Mouse (Mus musculus) yolk sac, embryonic 10.5 days (tissue): ENCODE measurements at regions not wholly inside any gene's neighbourhood (a gene's known extent, or its start where the extent isn't known, plus 50 kb on each side); places are given as distances from the start of the nearest gene placed in this dataset.

ENCODE experiments used
- DNase-seq: peaks from one replicate; pipeline ENCODE4 v3.0.0-alpha.2; 2017; ENCODE audit warnings: low spot score

- DNase-seq = no peak
Observed at GRCm38 (mm10) chr9:59232682-59233081, 58.7 kb upstream of the Adpgk start.

DNA sequence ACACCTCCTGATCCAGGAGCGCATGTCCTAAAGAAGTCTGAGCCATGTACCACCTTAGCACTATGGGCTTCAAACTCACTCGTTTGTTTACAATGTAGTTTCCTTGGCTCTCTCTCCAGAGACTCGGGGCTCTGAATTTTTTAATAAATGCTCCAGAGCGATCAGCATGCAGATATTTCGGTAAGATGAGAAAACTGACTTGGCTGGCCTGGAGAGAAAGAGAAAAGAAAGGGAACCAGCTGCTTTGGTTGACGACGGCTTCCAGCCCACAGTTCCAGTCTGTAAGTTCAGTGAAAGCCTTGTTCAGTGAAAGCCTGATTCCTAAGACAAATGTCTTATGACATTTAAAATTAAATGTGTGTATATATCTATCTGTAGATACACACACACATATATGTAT, 59.4 kb upstream of the Adpgk start:
- no peak for DNase-seq

DNA sequence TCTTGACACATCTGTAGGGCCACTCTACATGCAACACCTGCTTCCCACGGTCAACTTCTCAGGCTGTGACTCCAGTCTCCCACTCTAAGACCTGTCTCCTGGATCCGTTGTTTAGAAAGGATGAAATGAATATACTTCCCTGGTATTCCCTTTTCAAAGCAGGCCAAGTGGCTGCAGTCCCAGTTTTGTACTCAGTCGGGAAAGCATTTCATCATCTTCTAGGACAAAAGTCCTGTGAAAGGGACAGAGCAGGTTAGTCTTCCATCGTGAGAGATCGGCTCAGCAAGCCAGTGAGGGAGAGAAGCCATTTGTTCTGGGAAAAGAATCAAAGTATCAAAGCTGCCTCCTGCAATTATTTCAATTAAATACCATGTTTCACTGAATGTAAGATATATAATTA, 60.2 kb upstream of the Adpgk start:
- DNase-seq = no peak

- DNase-seq = no peak
Observed at GRCm38 (mm10) chr9:59230161-59230560, 61.2 kb upstream of the Adpgk start.

GRCm38 (mm10) chr9:59227948-59228347, 63.4 kb upstream of the Adpgk start:
- no peak for DNase-seq

DNA sequence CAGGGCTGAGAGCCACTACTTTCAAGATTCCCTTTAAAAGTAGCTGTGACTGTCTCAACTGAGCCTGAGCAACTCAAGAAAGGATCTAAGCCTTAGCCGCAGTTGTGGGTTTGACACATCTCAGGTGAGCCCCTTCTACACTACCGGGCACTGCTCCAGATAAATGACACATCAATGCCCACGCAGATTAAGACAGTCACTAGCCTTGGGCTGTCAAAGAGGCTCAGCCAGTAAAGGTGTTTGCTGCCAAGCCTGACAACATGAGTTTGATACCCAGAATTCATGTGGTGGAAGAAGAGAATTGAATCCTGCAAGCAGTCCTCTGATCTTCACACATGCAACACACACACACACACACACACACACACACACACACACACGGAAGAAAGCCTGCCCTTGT, 65.0 kb upstream of the Adpgk start:
- no peak for DNase-seq

GRCm38 (mm10) chr9:59219277-59219676, 72.1 kb upstream of the Adpgk start:
- DNase-seq = no peak

- DNase-seq = no peak
Observed at GRCm38 (mm10) chr9:59202654-59203514, 88.5 kb upstream of the Adpgk start.

DNA sequence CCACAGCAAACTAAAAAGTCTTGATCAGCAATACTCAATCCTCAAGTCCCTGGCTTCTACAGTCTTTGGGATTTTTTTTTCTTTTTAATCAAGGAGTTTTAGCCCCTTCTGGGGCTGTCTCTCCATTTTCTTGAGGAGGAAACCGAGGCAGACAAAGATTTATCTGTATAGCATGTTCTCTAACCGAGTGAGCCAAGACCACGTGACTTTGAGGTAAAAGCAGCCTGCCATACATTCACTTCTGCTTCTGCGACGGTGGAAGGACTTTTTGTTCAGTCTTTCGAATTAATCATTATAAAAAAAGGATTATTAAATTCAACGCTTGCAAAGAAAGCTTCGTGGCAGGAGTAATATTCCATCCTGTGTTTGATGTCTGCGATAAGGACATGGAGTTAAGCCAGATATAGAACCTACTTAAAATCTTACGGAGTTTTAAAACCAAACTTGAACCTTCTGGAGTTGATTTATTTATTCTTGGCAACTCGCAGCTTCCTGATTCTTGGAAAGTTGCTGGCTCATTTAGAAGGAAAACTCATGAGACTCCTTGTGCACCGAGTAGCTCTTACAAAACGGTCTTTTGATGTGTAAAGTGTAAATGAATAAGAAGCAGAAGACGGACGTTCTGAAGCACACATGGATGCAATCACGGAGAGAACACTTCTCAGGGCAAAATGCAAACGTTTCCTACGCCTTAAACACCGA, 91.7 kb upstream of the Adpgk start:
- no peak for DNase-seq

- DNase-seq = peak; percentile 6
Observed at GRCm38 (mm10) chr9:59198221-59198875, 93.0 kb upstream of the Adpgk start.

DNA sequence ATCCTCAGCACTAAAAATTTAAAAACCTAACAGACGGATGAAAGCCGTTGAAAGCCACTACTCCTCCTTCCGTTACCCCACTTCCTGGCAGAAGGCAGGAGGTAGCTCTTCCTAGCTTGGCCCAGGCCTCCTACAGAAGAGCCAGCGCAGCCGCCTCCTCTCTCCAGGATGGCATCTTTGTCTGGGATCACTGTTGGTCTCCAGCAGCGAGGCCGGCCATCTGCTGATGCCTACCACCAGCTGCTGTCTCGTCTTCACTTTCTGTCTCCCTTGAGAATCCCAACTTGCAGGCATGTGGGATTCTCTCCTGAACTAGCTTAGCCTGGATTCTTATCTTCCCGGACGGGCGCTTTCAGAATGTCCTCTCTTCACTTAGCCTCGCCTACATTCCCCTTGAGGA, 93.9 kb upstream of the Adpgk start:
- no peak for DNase-seq

GRCm38 (mm10) chr9:59193971-59194370, 97.4 kb upstream of the Adpgk start:
- no peak for DNase-seq

- peak; percentile 10 for DNase-seq
Observed at GRCm38 (mm10) chr9:59189141-59189540, 102.2 kb upstream of the Adpgk start.

DNA sequence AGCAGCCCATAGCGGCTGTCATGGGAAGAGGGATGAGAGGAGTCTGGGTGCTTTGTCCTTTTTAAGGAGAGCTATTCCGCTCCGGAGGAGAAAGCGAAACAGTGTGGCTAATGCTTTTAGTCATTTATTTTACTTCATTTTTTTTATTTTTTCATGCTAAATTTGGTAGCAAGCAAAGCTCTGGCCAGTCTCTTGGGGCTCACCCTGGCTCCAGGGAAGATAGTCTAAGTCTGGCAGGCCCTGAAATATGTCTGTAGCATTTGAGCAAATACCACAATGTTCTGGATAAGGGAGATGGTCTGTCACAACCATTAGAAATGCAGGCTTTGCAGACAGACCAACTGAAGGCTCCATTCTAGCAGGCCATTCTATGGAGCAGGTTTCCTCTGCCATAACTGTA, 102.9 kb upstream of the Adpgk start:
- no peak for DNase-seq

- no peak for DNase-seq
Observed at GRCm38 (mm10) chr9:59186326-59186725, 105.0 kb upstream of the Adpgk start.

DNA sequence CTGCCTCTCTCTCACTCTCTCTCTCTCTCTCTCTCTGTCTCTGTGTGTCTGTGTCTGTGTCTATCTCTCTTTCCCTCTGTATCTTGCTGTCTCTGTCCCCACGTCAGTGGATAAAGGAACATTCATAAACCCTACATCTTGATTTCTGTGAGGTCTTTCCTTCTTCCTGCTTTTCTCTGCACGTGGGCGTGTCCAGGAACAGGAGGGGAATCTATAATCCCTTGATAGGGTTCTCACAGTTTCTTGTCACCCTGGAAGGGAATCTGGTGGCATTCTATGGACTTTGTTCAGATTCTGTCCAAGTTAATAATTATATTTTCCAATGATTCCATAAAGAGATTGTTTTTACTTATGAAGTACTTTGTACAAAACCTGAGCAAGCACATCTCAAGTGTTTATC, 107.3 kb upstream of the Adpgk start:
- DNase-seq = no peak

GRCm38 (mm10) chr9:59182906-59183305, 108.5 kb upstream of the Adpgk start:
- no peak for DNase-seq

DNA sequence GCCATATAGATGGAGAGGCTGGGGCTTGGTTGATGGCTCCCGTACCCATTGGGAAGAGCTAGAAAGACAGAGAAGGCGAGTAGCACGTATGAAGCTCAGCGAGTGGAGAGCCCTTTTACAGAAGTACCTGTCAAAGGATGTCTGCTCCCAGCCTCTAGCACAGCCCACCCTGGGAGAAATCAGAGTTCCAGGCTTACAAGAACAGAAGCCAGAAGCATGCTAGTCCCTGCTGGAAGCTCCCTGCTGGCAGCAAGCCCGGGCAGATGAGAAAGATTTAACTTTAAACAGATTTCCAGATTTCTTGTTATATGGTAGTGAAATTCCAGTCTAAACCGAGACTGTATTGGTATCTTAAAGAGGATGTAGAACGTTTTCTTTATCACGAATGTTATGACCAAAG, 108.9 kb upstream of the Adpgk start:
- peak; percentile 7 for DNase-seq

DNA sequence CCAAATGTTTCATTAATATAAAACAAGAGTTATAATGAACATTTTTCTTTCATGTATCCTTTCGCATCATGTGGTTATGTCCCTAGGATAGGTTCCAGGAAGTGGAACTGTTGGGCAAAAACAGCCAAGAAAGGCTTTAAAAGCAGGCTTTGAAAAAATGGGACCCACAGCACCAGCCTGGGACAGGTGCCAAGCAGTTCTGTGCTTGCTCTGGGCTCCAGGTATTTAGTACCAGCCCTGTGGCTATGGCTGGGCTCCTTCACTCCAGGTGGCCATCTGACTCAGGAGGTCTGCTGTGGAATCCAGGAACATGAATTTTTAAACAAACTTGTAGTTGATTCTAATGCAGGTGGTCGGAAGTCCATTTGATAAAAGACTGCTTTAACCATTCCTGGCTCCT, 119.8 kb upstream of the Adpgk start:
- DNase-seq = no peak

GRCm38 (mm10) chr9:59163390-59163976, 127.2 kb upstream of the Neo1 start:
- peak; percentile 8 for DNase-seq

DNA sequence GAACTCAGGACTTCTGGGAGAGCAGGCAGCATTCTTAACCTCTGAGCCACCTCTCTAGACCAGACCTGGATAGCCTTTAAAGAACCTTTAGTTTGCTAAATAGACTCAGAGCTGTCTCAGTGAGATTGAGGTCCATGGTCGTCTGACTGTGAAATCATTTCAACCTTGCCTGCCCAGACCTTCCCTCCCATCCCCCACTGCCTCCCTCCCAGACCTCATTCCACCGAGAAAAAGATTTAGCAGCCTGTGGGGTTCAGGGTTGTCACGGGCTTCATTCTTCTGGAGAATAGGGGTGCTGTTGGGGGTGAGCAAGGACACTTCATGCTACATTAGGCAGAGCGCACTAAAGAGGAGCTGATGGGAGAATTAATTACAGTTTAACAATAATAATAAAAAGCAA, 126.7 kb upstream of the Neo1 start:
- no peak for DNase-seq

GRCm38 (mm10) chr9:59157663-59158062, 121.4 kb upstream of the Neo1 start:
- no peak for DNase-seq

- no peak for DNase-seq
Observed at GRCm38 (mm10) chr9:59153945-59154344, 117.7 kb upstream of the Neo1 start.
